ENCODE assay signal across 8 mouse cellular contexts in the genomic region with DNA sequence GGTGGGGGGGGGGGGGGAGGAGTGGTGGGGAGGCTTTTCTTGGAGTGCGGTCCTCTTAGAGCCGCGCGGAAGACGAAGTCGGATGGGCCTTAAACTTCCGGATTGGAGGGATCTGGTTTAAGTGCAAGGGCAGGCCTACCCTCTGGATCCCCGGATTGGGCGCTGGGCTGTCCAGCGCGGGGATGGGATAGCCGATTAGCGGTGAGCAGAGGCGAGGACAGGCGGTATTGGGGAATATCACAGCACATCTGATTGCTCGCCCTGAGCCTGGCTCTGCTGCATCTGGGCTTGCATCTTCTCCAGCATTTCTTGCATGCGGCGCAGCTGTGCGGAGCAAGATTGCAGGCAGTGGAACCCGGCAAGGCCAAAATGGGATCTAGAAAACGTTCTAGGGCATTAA. TPM values are rescaled to one million over a fixed set of nuclear protein-coding genes. Genes with fewer than 3 reads are reported as not detected.
DNase-seq lines count a peak whose midpoint lies in the region; ATAC-seq and TF ChIP-seq lines count a peak whose summit lies in the region.

No protein-coding gene starts in this region.

- H3K27me3 ChIP-seq in forebrain, embryonic 13.5 days, result peaks cover 9% of the 10 kb centered on the region
- no peaks in the 10 kb centered on the region for H3K27me3 ChIP-seq in forebrain, postnatal 0 days (ENCODE audit: insufficient read depth, low read length)
- H3K27me3 ChIP-seq in spleen, adult 2 months (ENCODE audit: control insufficient read depth, insufficient read depth, low read length), result no peaks in the 10 kb centered on the region
- H3K27me3 ChIP-seq in liver, embryonic 12.5 days (replicated peaks), result no peaks in the 10 kb centered on the region
- no peaks in the 10 kb centered on the region for H3K27me3 ChIP-seq in stomach, postnatal 0 days (ENCODE audit: control insufficient read depth, insufficient read depth, low read length)

- H3K27ac ChIP-seq in forebrain, embryonic 13.5 days, result no peak overlapping the region
- no peak overlapping the region for H3K27ac ChIP-seq in forebrain, postnatal 0 days (ENCODE audit: low read depth, low read length)
- 0 out of 2 replicates have a peak overlapping the region, but pooled peaks have one; percentile 34 for H3K27ac ChIP-seq in spleen, adult 2 months (ENCODE audit: insufficient read depth, low read length)
- H3K27ac ChIP-seq in liver, embryonic 12.5 days, result peak overlapping the region; percentile 39; the same call in 1 of the 2 replicates
- H3K27ac ChIP-seq in stomach, postnatal 0 days (replicated peaks), result no peak overlapping the region

- H3K4me2 ChIP-seq in forebrain, embryonic 13.5 days, result no peak overlapping the region
- no peak overlapping the region for H3K4me2 ChIP-seq in forebrain, postnatal 0 days (ENCODE audit: low read depth)
- H3K4me2 ChIP-seq in liver, embryonic 12.5 days, result peak overlapping the region; percentile 61
- peak overlapping the region; percentile 60 for H3K4me2 ChIP-seq in stomach, postnatal 0 days (replicated peaks; ENCODE audit: low read depth)

- 0 out of 2 replicates have a peak overlapping the region, but pooled peaks have one; percentile 30 for H3K9ac ChIP-seq in forebrain, embryonic 13.5 days
- H3K9ac ChIP-seq in forebrain, postnatal 0 days, result no peak overlapping the region
- peak overlapping the region; percentile 37; the same call in 1 of the 2 replicates for H3K9ac ChIP-seq in liver, embryonic 12.5 days
- peak overlapping the region; percentile 48; the same call in 1 of the 2 replicates for H3K9ac ChIP-seq in stomach, postnatal 0 days (ENCODE audit: low read length)

- TF ChIP-seq EP300 in stomach, postnatal 0 days (optimal IDR thresholded peaks at IDR 0.05), result no peak

- peaks cover 12% of the 10 kb centered on the region; the same call in 1 of the 2 replicates for H3K4me1 ChIP-seq in forebrain, embryonic 13.5 days
- peaks cover 2% of the 10 kb centered on the region; the same call in 1 of the 2 replicates for H3K4me1 ChIP-seq in forebrain, postnatal 0 days (ENCODE audit: insufficient read depth)
- peaks cover 37% of the 10 kb centered on the region; the same call in 1 of the 2 replicates for H3K4me1 ChIP-seq in spleen, adult 2 months (ENCODE audit: control insufficient read depth, insufficient read depth, insufficient read length)
- peaks cover 83% of the 10 kb centered on the region for H3K4me1 ChIP-seq in liver, embryonic 12.5 days
- no peaks in the 10 kb centered on the region for H3K4me1 ChIP-seq in stomach, postnatal 0 days (replicated peaks; ENCODE audit: control insufficient read depth, insufficient read depth)

- no peaks in the 10 kb centered on the region for H3K36me3 ChIP-seq in forebrain, embryonic 13.5 days (ENCODE audit: poor library complexity, severe bottlenecking)
- no peaks in the 10 kb centered on the region for H3K36me3 ChIP-seq in forebrain, postnatal 0 days (ENCODE audit: insufficient read depth)
- peaks cover 17% of the 10 kb centered on the region for H3K36me3 ChIP-seq in spleen, adult 2 months (ENCODE audit: control insufficient read depth, insufficient read depth, low read length)
- H3K36me3 ChIP-seq in liver, embryonic 12.5 days, result no peaks in the 10 kb centered on the region
- no peaks in the 10 kb centered on the region for H3K36me3 ChIP-seq in stomach, postnatal 0 days (ENCODE audit: control insufficient read depth, insufficient read depth, low read length)

- no peak for TF ChIP-seq CTCF in forebrain, postnatal 0 days (IDR thresholded peaks at IDR 0.05; ENCODE audit: low read depth)
- no peak for TF ChIP-seq CTCF in spleen, adult 2 months (IDR thresholded peaks at IDR 0.05; ENCODE audit: extremely low read depth, insufficient read depth, insufficient read length, insufficient replicate concordance)
- TF ChIP-seq CTCF in stomach, postnatal 0 days (IDR thresholded peaks at IDR 0.05; ENCODE audit: low read depth), result no peak

- WGBS in forebrain, embryonic 13.5 days, result 33% methylated on average over 21 of the region's 21 CpGs
- WGBS in forebrain, postnatal 0 days, result 44% methylated on average over 21 of the region's 21 CpGs
- 87% methylated on average over 21 of the region's 21 CpGs for WGBS in spleen, adult 2 months
- WGBS in liver, embryonic 12.5 days (ENCODE audit: insufficient replicate concordance), result 58% methylated on average over 21 of the region's 21 CpGs
- WGBS in stomach, postnatal 0 days, result 47% methylated on average over 20 of the region's 21 CpGs

- H3K9me3 ChIP-seq in forebrain, embryonic 13.5 days (replicated peaks), result no peaks in the 10 kb centered on the region
- no peaks in the 10 kb centered on the region for H3K9me3 ChIP-seq in forebrain, postnatal 0 days (ENCODE audit: low read length)
- no peaks in the 10 kb centered on the region for H3K9me3 ChIP-seq in liver, embryonic 12.5 days (replicated peaks)
- no peaks in the 10 kb centered on the region for H3K9me3 ChIP-seq in stomach, postnatal 0 days (ENCODE audit: control insufficient read depth, low read length)

- TF ChIP-seq POLR2A in spleen, adult 2 months (IDR thresholded peaks at IDR 0.05; ENCODE audit: low read depth, low read length), result no peak

- DNase-seq in forebrain, postnatal 0 days, result no peak
- no peak for DNase-seq in spleen, adult 2 months (ENCODE audit: low read depth in 1 of 2, low spot score in 2 of 2)
- no peak for DNase-seq in spleen, adult 12 weeks (ENCODE audit: low spot score)
- DNase-seq in stomach, postnatal 0 days (ENCODE audit: low spot score), result no peak
- no peak for DNase-seq in left cerebral cortex, adult 9 months (ENCODE audit: low spot score in 2 of 2)
- no peak for DNase-seq in thymus, postnatal 10 days (ENCODE audit: low spot score in 2 of 2)

- 0 out of 2 replicates have a peak overlapping the region, but pooled peaks have one; percentile 14 for H3K4me3 ChIP-seq in forebrain, embryonic 13.5 days
- no peak overlapping the region for H3K4me3 ChIP-seq in forebrain, postnatal 0 days (ENCODE audit: low read depth, low read length)
- no peak overlapping the region for H3K4me3 ChIP-seq in spleen, adult 2 months (ENCODE audit: extremely low read depth, insufficient read depth, insufficient read length)
- H3K4me3 ChIP-seq in liver, embryonic 12.5 days, result no peak overlapping the region
- H3K4me3 ChIP-seq in stomach, postnatal 0 days (ENCODE audit: low read depth, low read length), result peak overlapping the region; percentile 30; the same call in 1 of the 2 replicates

- ATAC-seq in forebrain, embryonic 13.5 days, result no peak
- ATAC-seq in forebrain, postnatal 0 days, result no peak
- no peak for ATAC-seq in liver, embryonic 12.5 days
- no peak for ATAC-seq in stomach, postnatal 0 days (ENCODE audit: low FRiP score, low TSS enrichment)

RNA-seq across cellular contexts. Expression of gene Mylpf, which starts 5.8 kb away (rescaled TPM):
- 9.0 and 9.8 TPM in 2 replicates for polyA plus RNA-seq in forebrain, embryonic 13.5 days (2015; fragmentation: Nextera tagmentation; extraction: Ambion mirVana)
- total RNA-seq in forebrain, postnatal 0 days (2014; rRNA removed), result 0.52 and 1.6 TPM in 2 replicates
- polyA plus RNA-seq in forebrain, postnatal 0 days (2015; fragmentation: Nextera tagmentation; extraction: Ambion mirVana), result 1.8 and 3.2 TPM in 2 replicates
- 1.2 and 5.2 TPM in 2 replicates for polyA plus RNA-seq in spleen, adult 2 months (2012; rRNA removed)
- 37.6 and 41.4 TPM in 2 replicates for polyA plus RNA-seq in liver, embryonic 12.5 days (2016; fragmentation: Nextera tagmentation; extraction: Ambion mirVana)
- polyA plus RNA-seq in stomach, postnatal 0 days (2015; fragmentation: Nextera tagmentation; extraction: Ambion mirVana), result 11.7 and 15.9 TPM in 2 replicates

RNA-seq across cellular contexts. Expression of gene Tbc1d10b, which starts 6.3 kb away (rescaled TPM):
- polyA plus RNA-seq in forebrain, embryonic 13.5 days (2015; fragmentation: Nextera tagmentation; extraction: Ambion mirVana), result 24.9 and 27.3 TPM in 2 replicates
- total RNA-seq in forebrain, postnatal 0 days (2014; rRNA removed), result 63.8 and 68.7 TPM in 2 replicates
- polyA plus RNA-seq in forebrain, postnatal 0 days (2015; fragmentation: Nextera tagmentation; extraction: Ambion mirVana), result 18.1 and 24.8 TPM in 2 replicates
- polyA plus RNA-seq in spleen, adult 2 months (2012; rRNA removed), result 33.0 and 34.3 TPM in 2 replicates
- polyA plus RNA-seq in liver, embryonic 12.5 days (2016; fragmentation: Nextera tagmentation; extraction: Ambion mirVana), result 26.7 and 30.9 TPM in 2 replicates
- 11.7 and 12.1 TPM in 2 replicates for polyA plus RNA-seq in stomach, postnatal 0 days (2015; fragmentation: Nextera tagmentation; extraction: Ambion mirVana)

RNA-seq across cellular contexts. Expression of gene Zfp553, which starts 18.3 kb away (rescaled TPM):
- polyA plus RNA-seq in forebrain, embryonic 13.5 days (2015; fragmentation: Nextera tagmentation; extraction: Ambion mirVana), result 68.9 and 73.1 TPM in 2 replicates
- total RNA-seq in forebrain, postnatal 0 days (2014; rRNA removed), result 34.3 and 46.6 TPM in 2 replicates
- polyA plus RNA-seq in forebrain, postnatal 0 days (2015; fragmentation: Nextera tagmentation; extraction: Ambion mirVana), result 29.8 and 35.9 TPM in 2 replicates
- 9.2 and 12.9 TPM in 2 replicates for polyA plus RNA-seq in spleen, adult 2 months (2012; rRNA removed)
- 13.7 and 14.2 TPM in 2 replicates for polyA plus RNA-seq in liver, embryonic 12.5 days (2016; fragmentation: Nextera tagmentation; extraction: Ambion mirVana)
- 11.4 and 12.2 TPM in 2 replicates for polyA plus RNA-seq in stomach, postnatal 0 days (2015; fragmentation: Nextera tagmentation; extraction: Ambion mirVana)

RNA-seq across cellular contexts. Expression of gene Sept1, which starts 18.4 kb away (rescaled TPM):
- polyA plus RNA-seq in forebrain, embryonic 13.5 days (2015; fragmentation: Nextera tagmentation; extraction: Ambion mirVana), result 31.8 and 33.4 TPM in 2 replicates
- 6.5 and 8.0 TPM in 2 replicates for total RNA-seq in forebrain, postnatal 0 days (2014; rRNA removed)
- 5.6 and 6.7 TPM in 2 replicates for polyA plus RNA-seq in forebrain, postnatal 0 days (2015; fragmentation: Nextera tagmentation; extraction: Ambion mirVana)
- 280 and 335 TPM in 2 replicates for polyA plus RNA-seq in spleen, adult 2 months (2012; rRNA removed)
- polyA plus RNA-seq in liver, embryonic 12.5 days (2016; fragmentation: Nextera tagmentation; extraction: Ambion mirVana), result 10.6 and 13.6 TPM in 2 replicates
- polyA plus RNA-seq in stomach, postnatal 0 days (2015; fragmentation: Nextera tagmentation; extraction: Ambion mirVana), result 7.0 and 7.9 TPM in 2 replicates

RNA-seq across cellular contexts. Expression of gene Cd2bp2, which starts 18.7 kb away (rescaled TPM):
- polyA plus RNA-seq in forebrain, embryonic 13.5 days (2015; fragmentation: Nextera tagmentation; extraction: Ambion mirVana), result 89.0 and 98.7 TPM in 2 replicates
- 89.9 and 131 TPM in 2 replicates for total RNA-seq in forebrain, postnatal 0 days (2014; rRNA removed)
- polyA plus RNA-seq in forebrain, postnatal 0 days (2015; fragmentation: Nextera tagmentation; extraction: Ambion mirVana), result 55.0 and 67.5 TPM in 2 replicates
- 22.7 and 26.4 TPM in 2 replicates for polyA plus RNA-seq in spleen, adult 2 months (2012; rRNA removed)
- 35.0 and 36.0 TPM in 2 replicates for polyA plus RNA-seq in liver, embryonic 12.5 days (2016; fragmentation: Nextera tagmentation; extraction: Ambion mirVana)
- polyA plus RNA-seq in stomach, postnatal 0 days (2015; fragmentation: Nextera tagmentation; extraction: Ambion mirVana), result 22.8 and 25.2 TPM in 2 replicates

Comparison
In these comparisons a context has a peak if more than half of its experiments do, and no peak if none do; other contexts are left out.
1. H3K4me3 ChIP-seq: peak in forebrain, embryonic 13.5 days (single experiment) and stomach, postnatal 0 days (single experiment); none in forebrain, postnatal 0 days (single experiment), spleen, adult 2 months (single experiment) and liver, embryonic 12.5 days (single experiment).
2. H3K27ac ChIP-seq: peak in spleen, adult 2 months (single experiment) and liver, embryonic 12.5 days (single experiment); none in forebrain, embryonic 13.5 days (single experiment), forebrain, postnatal 0 days (single experiment) and stomach, postnatal 0 days (single experiment).
3. H3K4me2 ChIP-seq: peak in liver, embryonic 12.5 days (single experiment) and stomach, postnatal 0 days (single experiment); none in forebrain, embryonic 13.5 days (single experiment) and forebrain, postnatal 0 days (single experiment).